Mouse (Mus musculus) embryonic fibroblast, embryonic 13.5 days (primary cell): ENCODE results near the gene Hp.

Source experiments
- CTCF ChIP-seq: IDR thresholded peaks from 2 replicates; pipeline ENCODE4 v1.5.1; 2011; ENCODE audit warnings: mild to moderate bottlenecking, control low read depth, low read length, moderate library complexity, borderline replicate concordance; ENCODE audit not compliant: insufficient read depth
- POLR2A ChIP-seq: IDR thresholded peaks from 2 replicates; pipeline ENCODE4 v1.6.1; 2011; ENCODE audit warnings: low read depth, mild to moderate bottlenecking, control low read depth, low read length, moderate library complexity

DNA sequence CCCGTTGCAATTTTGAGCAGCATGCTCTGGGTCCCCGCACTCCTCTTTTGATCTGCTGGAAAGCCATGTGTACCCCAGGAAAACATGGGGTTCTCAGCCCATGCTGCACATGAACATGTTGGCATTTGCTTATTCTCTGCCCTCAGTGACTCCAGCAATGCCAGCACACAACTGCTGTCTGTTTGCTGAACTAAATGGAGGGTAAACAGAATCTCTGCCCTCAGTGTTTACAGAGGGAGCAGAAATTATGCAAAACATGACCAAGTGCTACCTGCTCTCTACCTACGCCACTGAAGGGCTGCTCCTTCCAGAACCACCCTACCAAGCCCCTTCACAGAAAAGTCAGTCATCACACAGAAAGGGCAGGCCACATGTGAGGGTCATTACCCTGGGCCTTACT is 5.9 kb upstream of the Hp start:
- no peak for TF ChIP-seq POLR2A
- TF ChIP-seq CTCF: no peak
